Mouse (Mus musculus) liver, embryonic 14.5 days (tissue): ENCODE measurements around the gene Pfdn5.

ENCODE experiments used
- CTCF ChIP-seq: IDR thresholded peaks from 2 replicates; pipeline ENCODE4 v1.5.1; 2016; ENCODE audit warnings: antibody characterized with exemption, low read depth, control low read depth
- EP300 ChIP-seq: IDR thresholded peaks from 2 replicates; pipeline ENCODE4 v1.6.1; 2016; ENCODE audit warnings: antibody characterized with exemption, low read depth

DNA sequence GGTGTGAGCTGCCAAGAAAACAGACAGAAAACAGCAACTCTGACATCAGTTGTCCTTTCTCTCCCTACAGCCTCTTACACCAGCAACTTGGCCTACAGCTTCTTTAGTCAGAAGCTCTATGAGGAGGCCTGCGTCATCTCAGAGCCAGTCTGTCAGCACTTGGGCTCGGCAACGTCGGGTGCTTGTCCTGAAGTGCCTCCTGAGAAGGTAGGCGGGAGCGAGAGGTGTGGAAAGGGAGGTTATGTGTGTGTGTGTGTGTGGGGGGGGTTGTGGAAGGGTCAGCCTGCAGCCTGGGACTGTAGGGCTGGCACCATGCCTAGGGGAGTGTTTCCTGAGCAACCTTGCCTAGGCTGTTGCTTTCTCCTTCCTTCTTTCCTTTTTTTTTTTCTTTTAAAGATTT, 23.4 kb upstream of the Pfdn5 start:
- TF ChIP-seq CTCF (no peak), EP300 (no peak)
